ENCODE assay signal across 15 mouse cellular contexts in genomic region chr17:83848482-83848881, GRCm38 (mm10). TPM values are rescaled to one million over a fixed set of nuclear protein-coding genes. Genes with fewer than 3 reads are reported as not detected.
DNase-seq lines count a peak whose midpoint lies in the region; ATAC-seq lines count a peak whose summit lies in the region.
"Had no signal": no experiment of that assay in that cellular context is flagged by ENCODE, and none has a peak within 500 bp of the region (broad histone marks: within the 10 kb centered on the region; RNA-seq: fewer than 3 reads in every experiment).

No protein-coding gene starts in this region.

- H3K9ac ChIP-seq in midbrain, embryonic 13.5 days (replicated peaks), result no peak overlapping the region

- ATAC-seq in midbrain, embryonic 13.5 days, result no peak
- no peak for ATAC-seq in megakaryocyte progenitor cell, adult 5-6 weeks (replicated peaks; ENCODE audit: poor library complexity)

- peaks cover 22% of the 10 kb centered on the region for H3K4me1 ChIP-seq in midbrain, embryonic 13.5 days (replicated peaks)
- H3K4me1 ChIP-seq in limb, embryonic 10.5 days, result peaks cover 38% of the 10 kb centered on the region

- no peak overlapping the region for H3K4me2 ChIP-seq in midbrain, embryonic 13.5 days (replicated peaks)

- peak; percentile 72 to 75 for DNase-seq in spleen, postnatal 36 days (ENCODE audit: low spot score in 2 of 2)
- no peak for DNase-seq in spleen, postnatal 14 days (ENCODE audit: low spot score in 2 of 2)
- DNase-seq in T-cell, adult 2 months (ENCODE audit: low spot score), result peak; percentile 37
- no peak for DNase-seq in left cerebral cortex, postnatal 10 days (ENCODE audit: extremely low spot score in 1 of 2, low spot score in 2 of 2)
- DNase-seq in limb, embryonic 10.5 days (ENCODE audit: low spot score), result no peak
- DNase-seq: adrenal gland, postnatal 14 days; cerebellum, postnatal 14 days; kidney, adult 8-10 months; right cerebral cortex, postnatal 25 days had no signal

- H3K4me3 ChIP-seq in midbrain, embryonic 13.5 days (replicated peaks), result no peak overlapping the region
- H3K4me3 ChIP-seq in limb, embryonic 10.5 days, result no peak overlapping the region
- H3K4me3 ChIP-seq: left cerebral cortex, adult 2 months; myocyte had no signal

- intact Hi-C loops in left cerebral cortex, postnatal 10 days (cut with DNase I), result no loop called here

- WGBS in midbrain, embryonic 13.5 days, result 73% methylated on average over 4 of the region's 4 CpGs
- WGBS in limb, embryonic 10.5 days, result 43% methylated on average over 4 of the region's 4 CpGs

- H3K27me3 ChIP-seq in midbrain, embryonic 13.5 days, result no peaks in the 10 kb centered on the region
- no peaks in the 10 kb centered on the region for H3K27me3 ChIP-seq in limb, embryonic 10.5 days (ENCODE audit: low read depth, poor library complexity, severe bottlenecking)

- H3K9me3 ChIP-seq in midbrain, embryonic 13.5 days, result no peaks in the 10 kb centered on the region
- no peaks in the 10 kb centered on the region for H3K9me3 ChIP-seq in limb, embryonic 10.5 days (replicated peaks)

- 0 out of 2 replicates have a peak overlapping the region, but pooled peaks have one; percentile 27 for H3K27ac ChIP-seq in midbrain, embryonic 13.5 days
- no peak overlapping the region for H3K27ac ChIP-seq in limb, embryonic 10.5 days
- H3K27ac ChIP-seq: left cerebral cortex, adult 2 months had no signal

- no peaks in the 10 kb centered on the region for H3K36me3 ChIP-seq in midbrain, embryonic 13.5 days
- no peaks in the 10 kb centered on the region for H3K36me3 ChIP-seq in limb, embryonic 10.5 days

RNA-seq across cellular contexts. Expression of gene Haao, which starts 0.7 kb away (rescaled TPM):
- 0.31 TPM in 1 of 2 replicates, not detected in the other for polyA plus RNA-seq in midbrain, embryonic 13.5 days (2015; fragmentation: Nextera tagmentation; extraction: Ambion mirVana)
- total RNA-seq in left cerebral cortex, postnatal 10 days (2021), result not detected
- total RNA-seq in megakaryocyte progenitor cell, adult 5-6 weeks (2015), result 21.6 and 34.9 TPM in 2 replicates
- total RNA-seq in megakaryocyte progenitor cell, adult 5-6 weeks (2017), result 22.0 and 22.2 TPM in 2 replicates
- 0.70 and 0.99 TPM in 2 replicates for polyA plus RNA-seq in limb, embryonic 10.5 days (2016; fragmentation: Nextera tagmentation; extraction: Ambion mirVana)
- total RNA-seq: left cerebral cortex, adult 2 months had no signal
- polyA plus RNA-seq: heart, embryonic 14.5 days; hindbrain, embryonic 11.5 days; myocyte had no signal

Comparison
In these comparisons a context has a peak if more than half of its experiments do, and no peak if none do; other contexts are left out.
1. DNase-seq: peak in spleen, postnatal 36 days (2 of 2) and T-cell, adult 2 months (single experiment); none in spleen, postnatal 14 days (0 of 2), left cerebral cortex, postnatal 10 days (0 of 2) and limb, embryonic 10.5 days (single experiment).
2. RNA of gene Haao, which starts 0.7 kb away (total RNA-seq): 21.6 to 34.9 TPM in megakaryocyte progenitor cell, adult 5-6 weeks; not detected in left cerebral cortex, postnatal 10 days; every median in the first group is over 10 times any median in the second.